Mouse (Mus musculus): ENCODE data around the gene Mup5. TPM values are rescaled to one million over a fixed set of nuclear protein-coding genes. Genes with fewer than 3 reads are reported as not detected.

The Mup5 gene
- not detected for total RNA-seq (2023)

GRCm38 (mm10) chr4:61834952-61835708, at the start of gene Mup5:
TSS of gene Mup5 (minus strand) at chr4:61835233.

GRCm38 (mm10) chr4:61782169-61782568, 52.9 kb downstream of the Mup5 start, which contains the start of gene Mup19:
TSS of gene Mup19 (minus strand) at chr4:61782269.

Other genes with a start within 250 kb of the Mup5 start
- gene Mup17, start 239.4 kb downstream of the Mup5 start, total RNA-seq (2023) = not detected
- gene Mup18, start 161.1 kb downstream of the Mup5 start, total RNA-seq (2023) = not detected
- not detected for gene Mup19, start 53.0 kb downstream of the Mup5 start, total RNA-seq (2023)
- gene Mup20, start 218.9 kb upstream of the Mup5 start, total RNA-seq (2023) = not detected